Mouse (Mus musculus) CH12.LX (cell line): ENCODE measurements at regions not wholly inside any gene's neighbourhood (a gene's known extent, or its start where the extent isn't known, plus 50 kb on each side); places are given as distances from the start of the nearest gene placed in this dataset.

Source experiments
- DNase-seq: peaks from one replicate; pipeline ENCODE4 v3.0.0-alpha.2; 2013; ENCODE audit errors: extremely low read depth
- H3K27ac ChIP-seq: 2 replicates; pipeline ENCODE4 v1.5.1; 2012; ENCODE audit warnings: low read depth, mild to moderate bottlenecking, control low read depth, moderate library complexity; ENCODE audit not compliant: insufficient read depth
- H3K27me3 ChIP-seq: replicated peaks from 2 replicates; pipeline ENCODE3; 2012; ENCODE audit warnings: inconsistent platforms
- H3K36me3 ChIP-seq, 2 experiments: replicated peaks in 1 of 2; 2 replicates each; pipeline versions ENCODE3 to v1.6.1; 2012; ENCODE audit warnings: inconsistent platforms in 1 of 2, low read length in 1 of 2, mild to moderate bottlenecking in 1 of 2, mixed read lengths in 1 of 2, moderate library complexity in 1 of 2; ENCODE audit not compliant: control insufficient read depth in 1 of 2, insufficient read depth in 1 of 2
- H3K4me1 ChIP-seq, 2 experiments: 2 replicates each; pipeline ENCODE4 v1.6.1; 2012; ENCODE audit warnings: inconsistent platforms in 1 of 2, moderate library complexity in 1 of 2; ENCODE audit not compliant: insufficient read depth in 2 of 2, control insufficient read depth in 1 of 2
- H3K4me2 ChIP-seq: 2 replicates; pipeline ENCODE4 v1.6.1; 2012; ENCODE audit warnings: low read depth, mild to moderate bottlenecking, control low read depth; ENCODE audit not compliant: poor library complexity, insufficient read depth, severe bottlenecking
- H3K4me3 ChIP-seq, 3 experiments: fragments of 150-350 bp in 1 of 3; sonication (generic) in 1 of 3; replicated peaks in 1 of 3; 2 replicates each; pipeline versions ENCODE3 to v1.5.1; 2011 to 2012; ENCODE audit warnings: low read depth in 2 of 3, low read length in 2 of 3, mild to moderate bottlenecking in 2 of 3, moderate library complexity in 2 of 3, control low read depth in 1 of 3, improper control_type of control experiment in 1 of 3, inconsistent platforms in 1 of 3, mixed read lengths in 1 of 3; ENCODE audit not compliant: poor library complexity in 1 of 3
- H3K79me2 ChIP-seq: replicated peaks from 2 replicates; pipeline ENCODE4 v1.6.1; 2012; ENCODE audit warnings: mild to moderate bottlenecking, moderate library complexity; ENCODE audit not compliant: control insufficient read depth, poor library complexity, insufficient read depth, severe bottlenecking; ENCODE audit errors: extremely low read depth
- H3K9ac ChIP-seq: 2 replicates; pipeline ENCODE4 v1.6.1; 2012; ENCODE audit warnings: low read depth, mild to moderate bottlenecking, control low read depth, moderate library complexity; ENCODE audit not compliant: insufficient read depth
- H3K9me3 ChIP-seq: replicated peaks from 2 replicates; pipeline ENCODE3; 2012; ENCODE audit warnings: low read length, inconsistent platforms, mixed read lengths
- BHLHE40 ChIP-seq: IDR thresholded peaks from 2 replicates; pipeline ENCODE4 v1.6.1; 2011; ENCODE audit warnings: mild to moderate bottlenecking, low read depth, low read length, improper control_type of control experiment
- CHD1 ChIP-seq: IDR thresholded peaks from 2 replicates; pipeline ENCODE4 v1.6.1; 2012; ENCODE audit warnings: low read depth, low read length, improper control_type of control experiment, inconsistent platforms
- CTCF ChIP-seq, 2 experiments: IDR thresholded peaks in 1 of 2; conservative IDR thresholded peaks in 1 of 2; 2 replicates each; pipeline ENCODE4 v1.5.1; 2011 to 2012; ENCODE audit warnings: low read depth in 2 of 2, low read length in 2 of 2, improper control_type of control experiment in 1 of 2, inconsistent platforms in 1 of 2, mild to moderate bottlenecking in 1 of 2, moderate library complexity in 1 of 2
- E2F4 ChIP-seq: IDR thresholded peaks from 2 replicates; pipeline ENCODE4 v1.6.1; 2011; ENCODE audit warnings: low read depth, low read length, improper control_type of control experiment; ENCODE audit not compliant: insufficient replicate concordance
- ELF1 ChIP-seq: IDR thresholded peaks from 2 replicates; pipeline ENCODE4 v1.6.1; 2014; ENCODE audit warnings: low read depth, mild to moderate bottlenecking, inconsistent platforms, low read length, improper control_type of control experiment
- EP300 ChIP-seq: IDR thresholded peaks from 2 replicates; pipeline ENCODE4 v1.6.1; 2011; ENCODE audit warnings: low read length, improper control_type of control experiment
- GABPA ChIP-seq: IDR thresholded peaks from 2 replicates; pipeline ENCODE4 v1.6.1; 2012; ENCODE audit warnings: low read depth, low read length, improper control_type of control experiment, inconsistent platforms; ENCODE audit not compliant: insufficient replicate concordance
- HCFC1 ChIP-seq: IDR thresholded peaks from 2 replicates; pipeline ENCODE4 v1.6.1; 2012; ENCODE audit warnings: low read depth, mild to moderate bottlenecking, inconsistent platforms, low read length, improper control_type of control experiment
- IRF4 ChIP-seq: IDR thresholded peaks from 2 replicates; pipeline ENCODE4 v1.6.1; 2014; ENCODE audit warnings: low read depth, mild to moderate bottlenecking, inconsistent platforms, low read length, improper control_type of control experiment
- JUND ChIP-seq: conservative IDR thresholded peaks from 2 replicates; pipeline ENCODE4 v1.6.1; 2011; ENCODE audit warnings: low read depth, low read length, improper control_type of control experiment
- KAT2A ChIP-seq: IDR thresholded peaks from 2 replicates; pipeline ENCODE4 v1.6.1; 2012; ENCODE audit warnings: low read length, improper control_type of control experiment, inconsistent platforms; ENCODE audit not compliant: insufficient replicate concordance
- MAFK ChIP-seq: IDR thresholded peaks from 2 replicates; pipeline ENCODE4 v1.6.1; 2011; ENCODE audit warnings: low read length, improper control_type of control experiment; ENCODE audit not compliant: insufficient replicate concordance
- MXI1 ChIP-seq: IDR thresholded peaks from 2 replicates; pipeline ENCODE4 v1.6.1; 2011; ENCODE audit warnings: mild to moderate bottlenecking, low read depth, low read length, improper control_type of control experiment
- MYC ChIP-seq: IDR thresholded peaks from 2 replicates; pipeline ENCODE4 v1.6.1; 2011; ENCODE audit warnings: low read depth, mild to moderate bottlenecking, improper control_type of control experiment, low read length
- NELFE ChIP-seq: IDR thresholded peaks from 2 replicates; pipeline ENCODE4 v1.6.1; 2011; ENCODE audit warnings: low read depth, low read length, improper control_type of control experiment
- NRF1 ChIP-seq: IDR thresholded peaks from 2 replicates; pipeline ENCODE4 v1.6.1; 2014; ENCODE audit warnings: low read depth, mild to moderate bottlenecking, inconsistent platforms, low read length, improper control_type of control experiment, moderate library complexity
- PAX5 ChIP-seq: IDR thresholded peaks from 2 replicates; pipeline ENCODE4 v1.6.1; 2012; ENCODE audit warnings: low read length, inconsistent platforms, mixed read lengths
- RAD21 ChIP-seq: IDR thresholded peaks from 2 replicates; pipeline ENCODE4 v1.6.1; 2011; ENCODE audit warnings: low read depth, mild to moderate bottlenecking, low read length, improper control_type of control experiment, moderate library complexity
- SMC3 ChIP-seq: IDR thresholded peaks from 2 replicates; pipeline ENCODE4 v1.6.1; 2011; ENCODE audit warnings: low read depth, low read length, improper control_type of control experiment
- TCF12 ChIP-seq: IDR thresholded peaks from 2 replicates; pipeline ENCODE4 v1.6.1; 2014; ENCODE audit warnings: low read depth, mild to moderate bottlenecking, inconsistent platforms, low read length, improper control_type of control experiment
- USF2 ChIP-seq: conservative IDR thresholded peaks from 2 replicates; pipeline ENCODE4 v1.6.1; 2011; ENCODE audit warnings: low read depth, low read length, improper control_type of control experiment
- ZC3H11A ChIP-seq: IDR thresholded peaks from 2 replicates; pipeline ENCODE4 v1.6.1; 2012; ENCODE audit warnings: low read depth, mild to moderate bottlenecking, inconsistent platforms, low read length, improper control_type of control experiment
- ZKSCAN1 ChIP-seq: IDR thresholded peaks from 2 replicates; pipeline ENCODE4 v1.6.1; 2012; ENCODE audit warnings: low read depth, inconsistent platforms, low read length, improper control_type of control experiment, borderline replicate concordance
- dilution Hi-C: fragments of 300-500 bp; cut with MboI; formaldehyde crosslinking; loops from 2 replicates; pipeline ENCODE4 v1.14.3; 2020; ENCODE audit warnings: low sequenced_read_pairs; ENCODE audit not compliant: extremely low pct_unique_long_range_greater_than_20kb, extremely low pct_ligation_motif_present
- in situ Hi-C: fragments of 300-500 bp; cut with MboI; formaldehyde crosslinking; loops from 3 replicates; pipeline ENCODE4 v1.14.3; 2019; ENCODE audit warnings: low sequenced_read_pairs, low pct_ligation_motif_present, low pct_unique_long_range_greater_than_20kb, mixed read lengths

DNA sequence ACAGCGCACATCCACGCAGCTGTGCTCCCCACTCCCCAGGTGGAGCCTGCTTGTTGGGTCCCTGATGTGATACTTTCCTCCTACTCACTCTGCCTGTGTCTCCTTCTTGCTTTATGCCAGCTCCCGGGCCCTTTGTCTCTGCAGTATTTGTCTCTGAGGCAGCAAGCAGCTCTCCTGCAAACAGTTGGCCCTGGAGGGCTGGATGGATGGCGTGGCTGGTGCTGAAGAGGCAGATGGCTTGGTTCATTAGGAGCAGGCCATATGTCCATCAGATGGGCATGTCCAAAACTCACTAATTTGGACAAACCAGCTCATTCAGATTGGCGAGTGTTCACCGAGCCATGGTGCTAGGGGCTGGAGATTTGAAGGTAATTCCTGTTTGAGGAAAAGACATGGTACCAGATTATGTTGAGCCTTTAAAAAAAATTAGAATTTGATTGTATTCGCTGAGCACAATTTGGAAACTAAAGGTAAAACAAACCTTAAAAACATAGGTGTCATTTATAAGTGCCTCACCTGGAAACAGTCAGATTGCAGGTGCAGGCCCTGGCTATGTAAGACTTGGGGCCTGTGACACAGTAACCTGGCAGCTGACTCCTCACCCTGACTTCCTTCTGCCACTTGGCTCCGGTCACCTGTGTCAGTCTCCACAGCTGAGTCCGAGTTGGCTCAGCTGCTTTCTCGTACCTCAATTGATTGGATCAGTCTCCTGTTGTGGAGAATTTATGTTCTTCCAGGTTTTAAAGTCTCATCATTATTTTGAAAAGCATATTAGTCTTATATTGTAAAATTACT, 549.5 kb downstream of the Tbc1d22a start:
- in situ Hi-C loops, result no loop called here
- Histone ChIP-seq H3K79me2 (no peaks in the 10 kb centered on the region), H3K27ac (no peak overlapping the region), H3K9ac (no peak overlapping the region), H3K36me3 (no peaks in the 10 kb centered on the region), H3K4me1 (no peaks in the 10 kb centered on the region), H3K4me2 (no peak overlapping the region), H3K9me3 (peaks cover 56% of the 10 kb centered on the region), H3K4me3 (no peak overlapping the region), H3K27me3 (no peaks in the 10 kb centered on the region)
- TF ChIP-seq BHLHE40 (no peak), ELF1 (no peak), MAFK (no peak), CTCF (conservative IDR thresholded peaks at IDR 0.05 in 1 of 2, IDR thresholded peaks at IDR 0.05 in 1 of 2; ENCODE audit: low read depth in 2 of 2, low read length in 2 of 2) (no peak), PAX5 (no peak), RAD21 (no peak), KAT2A (no peak), EP300 (no peak), MYC (no peak), ZC3H11A (no peak), TCF12 (no peak), CHD1 (no peak), USF2 (no peak), HCFC1 (no peak), NELFE (no peak), E2F4 (no peak), ZKSCAN1 (no peak), JUND (no peak)
- no peak for DNase-seq
- dilution Hi-C loops, result no loop called here

DNA sequence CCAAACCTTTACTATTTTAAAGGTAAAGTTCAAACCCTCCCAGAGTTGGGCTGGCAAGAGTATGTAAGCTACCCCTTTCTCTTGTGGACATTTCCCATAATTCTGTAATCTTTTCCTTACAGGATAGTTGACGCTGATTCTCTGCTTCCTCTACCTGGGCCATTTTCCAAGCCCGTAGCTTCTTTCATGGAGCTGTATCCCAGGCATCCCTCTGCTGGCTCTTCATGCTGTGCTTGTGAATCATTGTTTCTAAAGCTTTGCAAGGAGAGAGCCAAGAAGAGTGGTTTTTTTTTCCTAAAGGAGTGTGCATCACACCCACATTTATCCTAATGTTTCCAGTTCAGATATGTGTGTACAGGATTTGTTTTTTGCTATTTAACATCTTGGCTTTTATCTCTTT, 553.4 kb downstream of the Tbc1d22a start:
- Histone ChIP-seq H3K27me3 (no peaks in the 10 kb centered on the region), H3K36me3 (no peaks in the 10 kb centered on the region), H3K4me3 (no peak overlapping the region), H3K9me3 (peaks cover 78% of the 10 kb centered on the region), H3K4me2 (no peak overlapping the region), H3K27ac (no peak overlapping the region), H3K9ac (no peak overlapping the region), H3K79me2 (no peaks in the 10 kb centered on the region), H3K4me1 (no peaks in the 10 kb centered on the region)
- in situ Hi-C loops (no loop called here), dilution Hi-C loops (no loop called here)
- TF ChIP-seq ZKSCAN1 (no peak), SMC3 (no peak), ELF1 (no peak), TCF12 (no peak), PAX5 (no peak), CHD1 (no peak), NRF1 (no peak), CTCF (conservative IDR thresholded peaks at IDR 0.05 in 1 of 2, IDR thresholded peaks at IDR 0.05 in 1 of 2; ENCODE audit: low read depth in 2 of 2, low read length in 2 of 2) (no peak), GABPA (no peak), MXI1 (no peak), IRF4 (no peak), USF2 (no peak)
- no peak for DNase-seq
